Mouse (Mus musculus): Measurements from ENCODE around the gene Zfp341.

Gene Zfp341

DNA sequence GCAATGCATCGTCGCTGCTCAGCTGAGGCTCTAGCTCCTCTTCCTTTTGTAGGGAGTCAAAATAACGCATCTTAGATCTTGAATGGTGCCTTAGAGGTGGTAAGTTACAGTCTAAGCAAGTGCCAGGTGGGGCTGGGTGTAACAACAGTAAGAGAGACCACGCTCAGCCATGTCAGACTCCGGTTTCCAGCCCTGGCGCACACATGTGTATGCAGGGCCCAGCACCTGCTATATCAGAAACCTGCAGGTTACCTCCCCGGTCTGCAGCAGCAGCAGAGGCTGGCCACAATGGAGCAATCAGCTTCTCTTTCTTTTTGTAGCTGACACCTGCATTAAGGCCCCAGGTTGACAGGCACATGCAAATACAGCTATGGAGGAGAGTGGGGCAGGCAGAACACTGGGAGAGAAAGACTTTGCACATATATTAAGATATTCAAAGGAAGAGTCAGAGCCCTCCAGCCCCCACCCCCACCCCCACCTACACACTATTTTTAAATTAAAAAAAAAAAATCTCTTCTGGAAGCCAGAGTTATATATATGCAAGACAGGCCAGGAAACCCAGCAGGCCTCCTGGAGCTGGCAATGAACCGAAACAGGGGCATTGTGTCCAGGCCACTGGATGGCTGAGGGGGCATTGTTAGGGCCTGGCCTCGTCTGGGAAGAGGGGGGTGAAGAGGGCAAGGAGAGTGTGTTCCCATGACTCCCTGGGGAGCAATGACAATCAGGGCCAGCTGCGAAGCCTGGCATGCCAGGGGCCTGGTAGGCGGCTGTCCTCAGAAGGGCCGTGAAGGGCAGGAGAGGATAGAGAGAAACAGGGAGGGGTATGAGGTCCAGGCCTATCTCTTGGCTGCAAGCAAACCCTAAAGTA, 36.0 kb upstream of the Zfp341 start:
- Histone ChIP-seq H3K27me3 (ENCODE audit: control insufficient read depth, insufficient read depth, low read length, poor library complexity, severe bottlenecking) (no peaks in the 10 kb centered on the region), H3K36me3 (ENCODE audit: control insufficient read depth, insufficient read depth, low read length, poor library complexity, severe bottlenecking) (no peaks in the 10 kb centered on the region)
- no peak for DNase-seq (ENCODE audit: low read depth, low spot score)

DNA sequence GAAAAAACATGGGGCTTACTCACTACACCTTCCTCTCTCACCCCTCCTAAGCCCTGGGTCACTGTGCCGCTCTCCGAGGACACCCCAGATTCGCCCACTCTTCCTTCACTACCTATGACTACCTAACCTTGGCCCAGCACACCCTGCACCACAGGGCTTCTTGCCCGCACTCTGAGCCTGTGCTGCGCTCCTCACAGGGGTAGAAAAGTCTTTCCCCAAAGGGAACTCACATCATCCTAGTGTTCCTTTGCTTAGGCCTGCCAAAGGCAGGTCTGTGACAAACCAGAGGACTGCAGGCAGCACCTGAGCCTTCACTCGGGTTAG, 35.4 kb upstream of the Zfp341 start:
- DNase-seq (ENCODE audit: low read depth, low spot score) = no peak
- H3K36me3 ChIP-seq (ENCODE audit: control insufficient read depth, insufficient read depth, low read length, poor library complexity, severe bottlenecking) = no peaks in the 10 kb centered on the region
- no peaks in the 10 kb centered on the region for H3K27me3 ChIP-seq (ENCODE audit: control insufficient read depth, insufficient read depth, low read length, poor library complexity, severe bottlenecking)

DNA sequence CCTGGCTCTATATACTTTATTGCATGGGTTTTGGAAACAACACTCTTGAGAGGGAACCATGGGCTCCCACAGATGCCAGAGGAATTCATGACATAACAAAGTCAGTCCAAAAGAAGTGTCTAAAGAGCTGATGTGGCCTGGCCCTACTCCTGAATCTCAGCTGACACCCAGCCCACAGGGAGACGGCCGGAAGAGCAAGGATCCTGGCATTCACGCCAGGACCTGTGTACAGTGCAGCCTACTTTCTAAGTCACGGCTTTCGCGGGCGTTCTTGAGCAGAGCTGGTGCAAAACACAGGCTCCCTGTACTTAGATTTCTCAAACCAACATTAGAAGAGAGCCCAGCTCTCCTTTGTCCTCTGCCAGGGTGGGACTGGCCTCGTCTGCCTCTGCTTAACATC, 32.5 kb upstream of the Zfp341 start:
- Histone ChIP-seq H3K36me3 (ENCODE audit: control insufficient read depth, insufficient read depth, low read length, poor library complexity, severe bottlenecking) (no peaks in the 10 kb centered on the region), H3K27me3 (ENCODE audit: control insufficient read depth, insufficient read depth, low read length, poor library complexity, severe bottlenecking) (no peaks in the 10 kb centered on the region)
- DNase-seq (ENCODE audit: low read depth, low spot score) = no peak

DNA sequence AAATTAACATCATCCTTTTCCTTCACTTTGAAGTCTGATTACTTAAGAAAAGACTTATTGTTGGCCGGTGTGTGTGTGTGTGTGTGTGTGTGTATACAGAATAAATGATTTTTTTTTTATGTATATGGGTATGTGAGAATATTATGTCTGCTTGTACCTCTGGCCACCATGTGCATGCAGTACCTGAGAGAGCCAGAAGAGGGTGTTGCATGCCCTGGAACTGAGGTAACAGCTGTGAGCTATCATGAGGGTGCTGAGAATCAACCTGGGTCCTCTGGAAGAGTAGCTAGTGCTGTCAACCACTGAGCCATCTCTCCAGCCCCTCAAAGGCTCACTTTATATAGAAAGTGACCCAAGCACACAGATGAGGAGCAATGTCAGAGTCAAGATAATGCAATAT, 31.7 kb upstream of the Zfp341 start:
- DNase-seq (ENCODE audit: low read depth, low spot score) = no peak
- Histone ChIP-seq H3K36me3 (ENCODE audit: control insufficient read depth, insufficient read depth, low read length, poor library complexity, severe bottlenecking) (0 out of 2 replicates have a peak, but pooled peaks cover under 1% of the 10 kb centered on the region), H3K27me3 (ENCODE audit: control insufficient read depth, insufficient read depth, low read length, poor library complexity, severe bottlenecking) (no peaks in the 10 kb centered on the region)

DNA sequence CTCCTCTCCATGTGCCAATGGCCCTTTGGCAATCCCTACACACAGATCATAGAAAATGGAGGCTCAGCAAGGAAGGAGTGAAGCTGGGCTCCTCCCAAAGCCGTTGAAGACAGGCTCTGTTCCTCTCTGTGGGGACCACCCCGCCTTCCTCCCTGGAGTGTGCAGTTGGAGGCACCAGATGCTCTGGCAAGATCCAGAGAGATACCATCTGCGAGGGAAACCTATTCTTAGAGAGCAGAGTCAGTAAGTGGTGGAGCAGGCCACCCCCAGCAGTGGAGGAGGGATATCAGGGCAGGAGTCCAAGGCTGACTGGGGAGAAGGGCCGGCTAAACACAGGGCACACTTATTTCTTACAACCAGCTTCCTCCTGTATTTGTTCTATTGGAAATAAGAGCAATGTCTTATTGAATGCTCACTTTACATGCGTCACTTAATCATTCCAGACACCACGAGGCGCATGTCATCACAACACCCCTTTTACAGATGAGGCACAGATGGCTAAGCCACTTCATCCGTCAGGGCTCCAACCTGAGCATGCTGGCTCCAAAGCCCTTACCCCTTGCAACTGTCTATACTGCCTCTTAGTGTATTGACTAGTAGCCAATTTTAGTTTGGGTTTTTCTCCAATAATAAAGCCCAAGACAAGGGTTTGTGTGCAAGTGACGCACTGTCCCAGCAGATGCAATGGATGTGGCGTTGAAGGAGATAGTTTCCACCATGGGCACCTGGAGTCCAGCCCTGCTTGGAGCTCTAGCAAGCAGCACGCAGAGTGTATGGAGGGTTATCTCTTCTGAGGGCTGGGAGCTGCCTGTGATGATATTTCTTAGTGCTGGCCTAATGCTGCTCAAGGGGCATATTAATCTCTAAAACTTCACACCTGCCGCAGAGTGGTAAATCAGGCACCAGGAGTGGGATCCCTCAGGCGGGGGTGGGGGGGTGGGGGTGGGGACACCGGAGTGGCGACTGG, 28.9 kb upstream of the Zfp341 start:
- peaks cover 10% of the 10 kb centered on the region for H3K36me3 ChIP-seq (ENCODE audit: control insufficient read depth, insufficient read depth, low read length, poor library complexity, severe bottlenecking)
- no peak for DNase-seq (ENCODE audit: low read depth, low spot score)
- no peaks in the 10 kb centered on the region for H3K27me3 ChIP-seq (ENCODE audit: control insufficient read depth, insufficient read depth, low read length, poor library complexity, severe bottlenecking)

DNA sequence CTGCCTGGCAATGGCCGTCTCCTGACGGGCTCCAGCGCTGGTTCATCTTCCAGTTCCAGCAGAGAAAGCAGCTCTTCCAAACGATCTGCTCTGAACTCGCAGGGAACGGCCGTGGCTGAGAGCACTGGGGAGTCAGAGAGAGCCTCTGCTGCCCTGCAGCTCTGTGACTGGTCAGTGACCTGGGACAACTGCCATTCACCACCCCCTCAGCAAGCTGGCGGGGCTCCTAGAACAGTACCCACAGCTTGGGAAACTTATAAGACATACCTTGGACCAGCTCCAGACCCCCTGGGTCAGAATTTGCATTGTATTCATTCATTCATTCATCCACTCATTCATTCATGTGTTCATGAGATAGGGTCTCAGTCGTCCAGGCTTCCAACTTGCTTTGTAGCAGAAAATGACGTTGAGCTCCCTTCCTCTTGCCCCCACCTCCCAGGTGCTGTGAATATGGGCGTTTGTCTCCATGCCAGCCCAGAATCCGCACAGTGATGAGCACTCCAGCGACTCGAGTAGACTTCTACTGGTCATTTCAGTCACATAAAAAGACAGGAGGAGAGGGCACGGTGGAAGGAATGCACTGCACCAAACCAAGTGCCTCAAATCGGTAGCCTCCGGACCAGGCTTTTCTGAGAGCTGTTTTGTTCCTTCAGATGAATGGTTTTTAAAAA, 28.0 kb upstream of the Zfp341 start:
- H3K27me3 ChIP-seq (ENCODE audit: control insufficient read depth, insufficient read depth, low read length, poor library complexity, severe bottlenecking) = no peaks in the 10 kb centered on the region
- DNase-seq (ENCODE audit: low read depth, low spot score) = no peak
- H3K36me3 ChIP-seq (ENCODE audit: control insufficient read depth, insufficient read depth, low read length, poor library complexity, severe bottlenecking) = peaks cover 10% of the 10 kb centered on the region

DNA sequence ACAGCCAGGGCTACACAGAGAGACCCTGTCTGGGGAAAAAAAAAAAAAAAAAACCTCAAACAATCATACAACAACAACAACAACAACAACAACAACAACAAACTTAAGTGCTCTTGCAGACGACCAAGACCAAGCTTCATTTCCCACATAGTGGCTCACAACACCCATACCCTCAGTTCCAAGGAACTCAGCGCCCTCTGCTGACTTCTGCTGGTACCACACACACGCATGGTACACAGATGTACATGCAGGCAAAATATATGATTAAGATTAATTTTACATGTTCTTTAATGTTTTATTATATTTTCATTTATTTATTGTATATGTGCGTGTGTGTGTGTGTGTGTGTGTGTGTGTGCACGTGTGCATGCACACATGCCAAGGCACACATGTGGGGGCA, 26.7 kb upstream of the Zfp341 start:
- peak; percentile 47 for DNase-seq (ENCODE audit: low read depth, low spot score)
- Histone ChIP-seq H3K27me3 (ENCODE audit: control insufficient read depth, insufficient read depth, low read length, poor library complexity, severe bottlenecking) (no peaks in the 10 kb centered on the region), H3K36me3 (ENCODE audit: control insufficient read depth, insufficient read depth, low read length, poor library complexity, severe bottlenecking) (peaks cover 10% of the 10 kb centered on the region)

DNA sequence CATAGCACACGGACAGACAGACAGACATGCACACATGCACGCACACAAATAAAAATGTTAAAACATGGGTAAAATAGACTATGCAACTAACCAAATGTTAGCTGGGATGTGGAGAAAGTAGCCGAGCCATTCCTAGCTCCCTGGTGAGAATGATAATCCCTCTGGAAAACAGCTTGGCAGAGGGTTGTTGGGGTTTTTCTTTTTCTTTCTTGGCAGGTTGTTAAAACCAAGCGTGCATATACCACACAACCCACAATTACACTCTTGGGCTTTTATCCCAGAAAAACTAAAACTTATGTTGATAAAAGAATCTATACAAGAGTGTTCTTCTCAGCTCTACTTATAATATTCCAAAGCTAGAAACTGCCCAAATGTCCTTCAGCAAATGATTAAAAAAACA, 24.0 kb upstream of the Zfp341 start:
- Histone ChIP-seq H3K36me3 (ENCODE audit: control insufficient read depth, insufficient read depth, low read length, poor library complexity, severe bottlenecking) (peaks cover 10% of the 10 kb centered on the region), H3K27me3 (ENCODE audit: control insufficient read depth, insufficient read depth, low read length, poor library complexity, severe bottlenecking) (no peaks in the 10 kb centered on the region)
- DNase-seq (ENCODE audit: low read depth, low spot score) = no peak

DNA sequence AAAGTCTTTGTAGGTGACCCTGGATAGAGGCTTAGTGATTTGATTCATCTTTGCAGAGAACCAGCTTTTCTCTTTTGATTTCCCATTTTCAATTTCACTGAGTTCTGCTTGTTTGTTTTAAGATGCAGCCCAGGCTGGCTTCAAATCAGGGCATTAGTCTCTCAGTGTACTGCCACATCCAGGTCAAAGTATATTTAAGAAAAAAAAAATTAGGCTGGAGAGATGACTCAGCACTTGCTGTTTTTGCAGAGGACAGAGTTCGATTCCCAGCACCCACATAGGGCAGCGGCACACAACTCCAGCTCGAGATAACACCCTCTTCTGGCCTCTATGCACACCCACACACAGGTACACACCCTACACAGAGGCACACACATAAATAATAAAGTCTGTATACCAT, 21.9 kb upstream of the Zfp341 start:
- Histone ChIP-seq H3K36me3 (ENCODE audit: control insufficient read depth, insufficient read depth, low read length, poor library complexity, severe bottlenecking) (peaks cover 10% of the 10 kb centered on the region), H3K27me3 (ENCODE audit: control insufficient read depth, insufficient read depth, low read length, poor library complexity, severe bottlenecking) (no peaks in the 10 kb centered on the region)
- no peak for DNase-seq (ENCODE audit: low read depth, low spot score)

DNA sequence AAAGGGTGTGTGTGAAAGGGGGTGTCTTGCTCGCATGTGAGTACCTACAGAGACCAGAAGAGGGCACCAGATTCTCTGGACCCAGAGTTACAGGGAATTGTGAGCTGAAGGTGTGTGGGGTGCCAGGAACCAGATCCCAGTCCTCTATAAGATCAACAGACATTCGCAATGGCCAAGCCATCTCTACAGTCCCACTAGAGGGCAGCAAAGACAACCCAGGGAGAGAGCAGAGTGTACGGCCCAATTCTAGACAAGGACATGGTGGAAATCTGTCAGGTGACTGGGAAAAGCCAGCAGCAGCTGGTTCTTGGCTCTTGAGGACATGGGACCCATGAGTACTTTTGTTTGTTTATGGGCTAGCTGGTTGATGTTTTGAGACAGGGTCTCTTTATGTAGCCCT, 20.1 kb upstream of the Zfp341 start:
- peak; percentile 75 for DNase-seq (ENCODE audit: low read depth, low spot score)
- H3K27me3 ChIP-seq (ENCODE audit: control insufficient read depth, insufficient read depth, low read length, poor library complexity, severe bottlenecking) = no peaks in the 10 kb centered on the region
- H3K36me3 ChIP-seq (ENCODE audit: control insufficient read depth, insufficient read depth, low read length, poor library complexity, severe bottlenecking) = no peaks in the 10 kb centered on the region; the same call in 1 of the 2 replicates

DNA sequence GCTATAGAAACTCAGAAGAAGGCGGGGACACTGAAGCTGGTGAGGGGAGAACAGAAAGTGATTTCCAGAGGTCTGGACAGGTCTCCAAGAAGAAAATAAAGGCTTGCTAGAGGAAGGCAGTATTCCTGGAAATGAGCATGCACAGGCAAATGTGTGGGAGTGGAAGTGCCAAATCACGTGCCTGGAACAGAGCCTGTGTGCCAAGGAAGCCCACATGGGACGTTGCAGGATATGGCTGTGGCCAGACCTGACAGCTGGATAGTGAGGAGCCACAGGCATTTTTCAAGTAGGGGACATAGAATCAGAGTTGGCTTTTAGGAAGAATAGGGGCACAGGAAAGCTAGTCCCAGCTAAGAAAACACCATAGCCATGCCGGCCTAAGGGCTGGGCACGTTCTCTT, 17.3 kb upstream of the Zfp341 start:
- no peak for DNase-seq (ENCODE audit: low read depth, low spot score)
- Histone ChIP-seq H3K36me3 (ENCODE audit: control insufficient read depth, insufficient read depth, low read length, poor library complexity, severe bottlenecking) (no peaks in the 10 kb centered on the region; the same call in 1 of the 2 replicates), H3K27me3 (ENCODE audit: control insufficient read depth, insufficient read depth, low read length, poor library complexity, severe bottlenecking) (no peaks in the 10 kb centered on the region)

DNA sequence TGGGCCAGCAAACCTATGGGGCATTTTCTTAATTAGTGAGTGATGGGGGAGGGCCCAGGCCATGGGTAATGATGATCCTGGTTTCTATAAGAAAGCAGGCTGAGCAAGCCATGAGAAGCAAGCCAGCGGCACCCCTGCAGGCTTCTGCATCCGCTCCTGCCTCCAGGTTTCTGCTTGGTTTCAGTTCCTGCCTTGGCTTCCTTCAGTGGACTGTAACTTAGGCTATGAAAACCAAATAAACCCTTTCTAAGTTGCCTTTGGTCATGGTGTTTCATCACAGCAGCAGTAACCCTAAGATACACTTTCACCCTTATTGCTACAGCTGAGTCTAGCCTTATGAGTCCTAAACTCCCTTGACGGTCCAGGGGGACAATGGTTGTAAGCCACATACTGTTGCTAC, 15.7 kb upstream of the Zfp341 start:
- Histone ChIP-seq H3K27me3 (ENCODE audit: control insufficient read depth, insufficient read depth, low read length, poor library complexity, severe bottlenecking) (no peaks in the 10 kb centered on the region), H3K36me3 (ENCODE audit: control insufficient read depth, insufficient read depth, low read length, poor library complexity, severe bottlenecking) (no peaks in the 10 kb centered on the region; the same call in 1 of the 2 replicates)
- DNase-seq (ENCODE audit: low read depth, low spot score) = peak; percentile 44

DNA sequence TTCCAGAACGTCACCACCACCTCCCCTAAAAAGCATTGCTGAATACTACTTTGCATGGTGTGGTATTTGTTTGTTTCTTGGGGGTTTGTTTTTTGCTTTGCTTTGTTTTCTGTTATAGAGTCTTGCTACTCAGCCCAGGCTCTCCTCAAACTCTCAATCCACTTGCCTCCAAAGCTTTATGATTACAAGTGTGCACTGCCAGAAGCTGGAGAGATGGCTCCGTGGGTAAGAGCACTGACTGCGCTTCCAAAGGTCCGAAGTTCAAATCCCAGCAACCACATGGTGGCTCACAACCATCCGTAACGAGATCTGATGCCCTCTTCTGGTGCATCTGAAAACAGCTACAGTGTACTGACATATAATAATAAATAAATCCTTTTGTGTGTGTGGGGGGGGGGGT, 12.5 kb upstream of the Zfp341 start:
- H3K27me3 ChIP-seq (ENCODE audit: control insufficient read depth, insufficient read depth, low read length, poor library complexity, severe bottlenecking) = no peaks in the 10 kb centered on the region
- no peaks in the 10 kb centered on the region for H3K36me3 ChIP-seq (ENCODE audit: control insufficient read depth, insufficient read depth, low read length, poor library complexity, severe bottlenecking)
- DNase-seq (ENCODE audit: low read depth, low spot score) = no peak

DNA sequence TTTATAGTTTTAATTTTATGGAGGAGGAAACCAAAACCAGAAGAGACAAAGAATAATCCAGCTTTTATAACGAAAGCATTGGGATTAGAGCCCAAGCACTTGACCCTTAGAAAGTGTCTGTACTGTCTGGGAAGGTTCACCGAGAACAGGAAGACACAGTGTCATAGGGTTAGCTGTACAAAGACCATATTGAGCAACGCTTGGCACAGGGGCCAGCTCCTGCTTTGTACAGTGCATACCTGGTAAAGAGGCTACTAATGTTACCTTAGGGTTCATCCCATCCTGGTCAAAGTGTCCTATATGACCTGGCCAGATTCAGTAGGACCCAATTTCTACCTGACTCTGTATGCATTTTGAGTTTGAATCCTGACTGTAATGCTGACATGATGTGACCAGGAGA, 11.8 kb upstream of the Zfp341 start:
- H3K36me3 ChIP-seq (ENCODE audit: control insufficient read depth, insufficient read depth, low read length, poor library complexity, severe bottlenecking) = no peaks in the 10 kb centered on the region
- DNase-seq (ENCODE audit: low read depth, low spot score) = no peak
- no peaks in the 10 kb centered on the region for H3K27me3 ChIP-seq (ENCODE audit: control insufficient read depth, insufficient read depth, low read length, poor library complexity, severe bottlenecking)
